Mouse (Mus musculus) midbrain, postnatal 0 days (tissue): ENCODE measurements around the gene Dlg2. TPM values are rescaled to one million over a fixed set of nuclear protein-coding genes. Genes with fewer than 3 reads are reported as not detected.

Experiments used
- ATAC-seq: fragments of 200-750 bp; cut with Nextera tagmentation; 2 replicates; pipeline ENCODE4 v1.8.0; 2017; ENCODE audit warnings: moderate number of reproducible peaks, mild to moderate bottlenecking, moderate TSS enrichment, moderate library complexity; ENCODE audit not compliant: low FRiP score
- DNase-seq: peaks from one replicate; pipeline ENCODE4 v3.0.0-alpha.2; 2015; ENCODE audit warnings: low spot score
- H3K27ac ChIP-seq: fragments of 300-500 bp; sonication (generic); 2 replicates; pipeline ENCODE4 v1.5.1; 2014; ENCODE audit warnings: low read depth, mild to moderate bottlenecking, low read length, mixed read lengths
- H3K27me3 ChIP-seq: fragments of 300-500 bp; sonication (generic); 2 replicates; pipeline ENCODE4 v1.6.1; 2014; ENCODE audit warnings: low read length, control low read depth, mixed read lengths; ENCODE audit not compliant: insufficient read depth
- H3K36me3 ChIP-seq: fragments of 300-500 bp; sonication (generic); 2 replicates; pipeline ENCODE4 v1.6.1; 2014; ENCODE audit warnings: low read length, control low read depth, mixed read lengths; ENCODE audit not compliant: insufficient read depth
- H3K4me1 ChIP-seq: fragments of 300-500 bp; sonication (generic); 2 replicates; pipeline ENCODE4 v1.6.1; 2014; ENCODE audit warnings: mild to moderate bottlenecking, control low read depth, antibody characterized with exemption, low read length, mixed read lengths; ENCODE audit not compliant: insufficient read depth
- H3K4me2 ChIP-seq: fragments of 300-500 bp; sonication (generic); 2 replicates; pipeline ENCODE4 v1.6.1; 2014; ENCODE audit warnings: low read depth, mild to moderate bottlenecking, low read length, mixed read lengths; ENCODE audit not compliant: poor library complexity, severe bottlenecking
- H3K4me3 ChIP-seq: fragments of 300-500 bp; sonication (generic); 2 replicates; pipeline ENCODE4 v1.5.1; 2014; ENCODE audit warnings: low read depth, mild to moderate bottlenecking, low read length, moderate library complexity
- H3K9ac ChIP-seq: fragments of 300-500 bp; sonication (generic); replicated peaks from 2 replicates; pipeline ENCODE4 v1.6.1; 2014; ENCODE audit warnings: mild to moderate bottlenecking, low read length, moderate library complexity, mixed read lengths; ENCODE audit not compliant: poor library complexity, severe bottlenecking
- H3K9me3 ChIP-seq: fragments of 300-500 bp; sonication (generic); 2 replicates; pipeline ENCODE4 v1.6.1; 2016; ENCODE audit warnings: low read length, control low read depth
- CTCF ChIP-seq: IDR thresholded peaks from 2 replicates; pipeline ENCODE4 v1.5.1; 2016; ENCODE audit warnings: antibody characterized with exemption, mild to moderate bottlenecking
- WGBS: fragments of 180-500 bp; shearing (Covaris S2); extraction: QIAGEN DNeasy Blood & Tissue Kit; methylation state at CpG from one replicate; pipeline ENCODE4 v1.1.7; 2014; 5-methylcytosine and 5-hydroxymethylcytosine counted together
- polyA plus RNA-seq: library from polyadenylated mRNA; unstranded; fragments of >200 nt; fragmentation: Nextera tagmentation; extraction: Ambion mirVana; gene quantifications from 2 replicates; pipeline ENCODE4 v1.2.1, GENCODE M21; 2015
- total RNA-seq: library from RNA; depleted of rRNA; stranded (reverse); fragments of >200 nt; gene quantifications from 2 replicates; pipeline ENCODE4 v1.2.3, GENCODE M21; 2014

Dlg2 gene
- total and polyA plus RNA-seq, 2 experiments from 2014 or later: 21.6 to 126 TPM

- no peak for TF ChIP-seq CTCF
- Histone ChIP-seq H3K9ac (no peak overlapping the region), H3K4me1 (no peaks in the 10 kb centered on the region), H3K9me3 (no peaks in the 10 kb centered on the region), H3K36me3 (peaks cover 3% of the 10 kb centered on the region; the same call in 1 of the 2 replicates), H3K27ac (no peak overlapping the region), H3K27me3 (no peaks in the 10 kb centered on the region), H3K4me3 (no peak overlapping the region), H3K4me2 (no peak overlapping the region)
- ATAC-seq (no peak), DNase-seq (no peak)
Observed at GRCm38 (mm10) chr7:92441611-92442010, 1965.1 kb downstream of the Dlg2 start.

GRCm38 (mm10) chr7:92442082-92442481, 1965.6 kb downstream of the Dlg2 start:
- Histone ChIP-seq H3K4me3 (no peak overlapping the region), H3K27me3 (no peaks in the 10 kb centered on the region), H3K9me3 (no peaks in the 10 kb centered on the region), H3K36me3 (peaks cover 3% of the 10 kb centered on the region; the same call in 1 of the 2 replicates), H3K9ac (no peak overlapping the region), H3K4me2 (no peak overlapping the region), H3K4me1 (no peaks in the 10 kb centered on the region), H3K27ac (no peak overlapping the region)
- no peak for DNase-seq
- 83% methylated on average over 4 of the region's 4 CpGs for WGBS
- TF ChIP-seq CTCF: no peak
- no peak for ATAC-seq

GRCm38 (mm10) chr7:92447938-92448337, 1971.5 kb downstream of the Dlg2 start:
- ATAC-seq (no peak), DNase-seq (no peak)
- H3K27ac ChIP-seq: no peak overlapping the region
- H3K4me1 ChIP-seq: no peaks in the 10 kb centered on the region
- no peaks in the 10 kb centered on the region for H3K27me3 ChIP-seq
- H3K9ac ChIP-seq: no peak overlapping the region
- no peak overlapping the region for H3K4me3 ChIP-seq
- no peaks in the 10 kb centered on the region for H3K9me3 ChIP-seq
- no peaks in the 10 kb centered on the region for H3K36me3 ChIP-seq
- 76% methylated on average over 6 of the region's 6 CpGs for WGBS
- H3K4me2 ChIP-seq: no peak overlapping the region
- no peak for TF ChIP-seq CTCF

GRCm38 (mm10) chr7:92448782-92449575, 1972.5 kb downstream of the Dlg2 start:
- Histone ChIP-seq H3K27me3 (no peaks in the 10 kb centered on the region), H3K4me2 (no peak overlapping the region), H3K9ac (no peak overlapping the region), H3K9me3 (no peaks in the 10 kb centered on the region), H3K27ac (no peak overlapping the region), H3K4me1 (no peaks in the 10 kb centered on the region), H3K4me3 (no peak overlapping the region), H3K36me3 (no peaks in the 10 kb centered on the region)
- TF ChIP-seq CTCF: no peak
- DNase-seq (no peak), ATAC-seq (no peak)
- WGBS: 63% methylated on average over 7 of the region's 7 CpGs

- no peaks in the 10 kb centered on the region for H3K9me3 ChIP-seq
- no peak for TF ChIP-seq CTCF
- H3K27me3 ChIP-seq: no peaks in the 10 kb centered on the region
- no peak overlapping the region for H3K27ac ChIP-seq
- WGBS: 73% methylated on average over 2 of the region's 2 CpGs
- H3K9ac ChIP-seq: no peak overlapping the region
- H3K4me1 ChIP-seq: no peaks in the 10 kb centered on the region
- ATAC-seq: no peak
- no peak overlapping the region for H3K4me2 ChIP-seq
- no peak overlapping the region for H3K4me3 ChIP-seq
- DNase-seq: no peak
- no peaks in the 10 kb centered on the region for H3K36me3 ChIP-seq
Observed at GRCm38 (mm10) chr7:92454176-92454575, 1977.7 kb downstream of the Dlg2 start.

- no peaks in the 10 kb centered on the region for H3K4me1 ChIP-seq
- H3K4me3 ChIP-seq: no peak overlapping the region
- no peaks in the 10 kb centered on the region for H3K27me3 ChIP-seq
- H3K27ac ChIP-seq: no peak overlapping the region
- no peak overlapping the region for H3K9ac ChIP-seq
- TF ChIP-seq CTCF: no peak
- H3K36me3 ChIP-seq: no peaks in the 10 kb centered on the region
- no peaks in the 10 kb centered on the region for H3K9me3 ChIP-seq
- DNase-seq: no peak
- no peak for ATAC-seq
- no peak overlapping the region for H3K4me2 ChIP-seq
- WGBS: 55% methylated on average over 5 of the region's 5 CpGs
Observed at GRCm38 (mm10) chr7:92455927-92456326, 1979.5 kb downstream of the Dlg2 start.
